Mouse (Mus musculus) lung, postnatal 36 days (tissue): Measurements from ENCODE around the gene Ptprd.

Experiments used
- DNase-seq: peaks from one replicate; pipeline ENCODE4 v3.0.0; 2022; ENCODE audit warnings: mixed read lengths

Gene Ptprd

GRCm38 (mm10) chr4:76368291-76368690 is 1843.5 kb downstream of the Ptprd start:
- DNase-seq: no peak

- no peak for DNase-seq
Observed at GRCm38 (mm10) chr4:76367285-76367684, 1844.5 kb downstream of the Ptprd start.

- peak; percentile 4 for DNase-seq
Observed at GRCm38 (mm10) chr4:76365871-76366270, 1845.9 kb downstream of the Ptprd start.

DNA sequence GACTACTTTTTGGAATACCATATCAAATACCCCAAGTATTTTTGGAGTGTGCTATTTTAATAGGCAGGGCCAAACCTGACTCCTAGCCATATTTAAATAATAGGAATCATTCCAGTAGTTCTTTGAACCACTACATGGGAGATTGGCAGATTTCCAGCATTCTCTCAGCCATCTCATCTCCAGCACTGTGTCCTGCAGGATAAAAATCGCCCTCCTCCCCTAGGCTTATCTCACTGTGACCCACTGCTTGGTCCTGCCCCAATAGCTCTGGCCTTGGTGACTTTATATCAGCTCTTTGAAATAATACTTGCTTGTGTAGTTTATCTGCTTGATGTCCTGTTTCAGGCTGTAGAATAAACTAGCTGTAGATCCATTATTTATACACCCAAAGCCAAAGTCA is 1850.2 kb downstream of the Ptprd start:
- peak; percentile 22 for DNase-seq

- no peak for DNase-seq
Observed at GRCm38 (mm10) chr4:76354167-76354566, 1857.6 kb downstream of the Ptprd start.

DNA sequence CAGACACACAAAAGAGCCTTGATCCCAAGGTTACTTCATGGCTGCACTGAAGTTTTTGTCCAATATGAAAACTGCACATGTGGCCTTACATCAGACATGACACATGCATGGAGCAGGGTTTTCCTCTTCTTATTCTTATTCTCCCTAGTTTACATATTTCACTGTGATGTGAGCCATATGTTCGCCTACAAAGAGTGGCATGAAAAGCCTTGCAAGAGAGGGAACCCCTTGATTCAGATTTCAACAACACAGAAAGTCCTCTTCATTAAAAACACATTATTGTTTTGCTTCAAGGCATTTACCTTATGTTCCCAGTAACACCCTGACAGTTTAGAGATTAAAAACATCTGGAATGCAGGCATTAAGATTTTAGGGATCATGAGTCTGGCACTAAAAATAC is 1859.3 kb downstream of the Ptprd start:
- no peak for DNase-seq

DNA sequence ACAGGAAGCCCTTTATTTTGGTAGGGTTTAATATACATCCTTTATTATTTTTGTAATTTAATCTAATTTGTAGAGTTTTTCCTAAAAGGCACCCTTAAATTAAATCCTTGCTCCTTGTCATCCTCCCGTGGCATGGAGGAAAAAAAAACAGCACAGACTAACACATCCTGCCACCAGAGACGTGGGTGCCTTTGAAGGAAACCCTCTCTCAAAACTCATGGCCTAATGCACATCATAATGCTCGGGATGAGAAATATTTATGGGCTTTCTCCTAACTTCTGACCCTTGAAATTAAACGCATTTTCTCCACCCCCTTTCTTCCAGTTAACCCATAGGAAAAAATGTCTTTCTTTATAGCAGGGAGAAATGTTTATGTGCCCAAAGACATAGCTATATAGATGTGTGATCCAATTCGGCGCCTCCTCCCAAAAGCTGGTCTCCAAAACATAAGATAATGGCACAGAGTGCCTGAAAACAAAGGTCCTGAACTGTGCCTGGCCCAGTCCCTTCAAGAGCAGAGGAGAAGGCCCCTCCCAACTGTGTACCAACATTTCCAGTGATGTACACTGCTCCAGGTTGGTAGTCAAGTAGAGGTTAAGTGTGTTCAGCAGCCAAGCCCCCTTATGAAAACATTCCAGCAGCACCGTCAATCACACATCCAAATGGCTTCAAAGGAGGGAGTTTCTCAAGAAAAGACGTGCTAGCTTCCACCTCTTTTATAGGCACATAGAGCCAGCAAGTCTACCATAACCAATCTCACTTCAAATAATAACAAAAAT is 1860.4 kb downstream of the Ptprd start:
- DNase-seq: no peak

GRCm38 (mm10) chr4:76350241-76350962 is 1861.4 kb downstream of the Ptprd start:
- DNase-seq: no peak

DNA sequence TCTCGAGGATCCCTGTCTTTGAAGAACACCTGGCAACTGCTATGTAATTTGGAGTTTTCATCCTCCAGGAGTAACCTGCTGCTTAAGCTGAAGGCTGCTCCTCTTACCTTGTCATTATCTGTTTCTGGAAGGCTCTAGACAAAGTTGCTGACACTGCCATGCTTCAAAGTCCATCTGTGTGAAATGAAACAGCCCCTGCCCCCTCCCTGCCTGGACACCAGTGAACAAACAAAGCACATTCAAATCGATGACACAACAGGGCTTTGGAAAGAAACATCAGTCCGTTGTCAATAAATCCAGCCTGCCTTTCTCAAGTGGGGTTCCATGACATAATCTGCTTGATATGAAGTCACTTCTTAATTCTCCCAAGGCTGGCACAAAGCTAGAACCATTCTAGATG is 1867.7 kb downstream of the Ptprd start:
- DNase-seq: no peak

DNA sequence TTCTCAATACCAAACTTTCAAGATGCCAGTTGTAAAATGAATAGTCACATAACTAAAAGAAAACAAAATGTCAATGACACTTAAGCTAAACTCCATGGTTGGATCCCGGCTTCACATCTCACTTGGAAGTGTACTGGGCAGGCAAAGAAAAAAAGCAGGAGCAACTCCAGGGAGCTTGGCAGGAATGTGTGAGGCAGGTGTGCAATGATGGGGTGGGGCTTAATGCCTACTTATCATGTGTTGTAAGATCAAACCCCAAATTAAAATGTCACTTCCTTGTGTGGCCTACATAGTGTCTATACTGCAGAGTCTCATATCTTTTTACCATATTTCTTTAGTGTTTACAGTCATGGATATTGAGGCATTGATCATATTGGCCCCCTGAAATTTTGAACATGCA is 1873.8 kb downstream of the Ptprd start:
- DNase-seq: no peak

DNA sequence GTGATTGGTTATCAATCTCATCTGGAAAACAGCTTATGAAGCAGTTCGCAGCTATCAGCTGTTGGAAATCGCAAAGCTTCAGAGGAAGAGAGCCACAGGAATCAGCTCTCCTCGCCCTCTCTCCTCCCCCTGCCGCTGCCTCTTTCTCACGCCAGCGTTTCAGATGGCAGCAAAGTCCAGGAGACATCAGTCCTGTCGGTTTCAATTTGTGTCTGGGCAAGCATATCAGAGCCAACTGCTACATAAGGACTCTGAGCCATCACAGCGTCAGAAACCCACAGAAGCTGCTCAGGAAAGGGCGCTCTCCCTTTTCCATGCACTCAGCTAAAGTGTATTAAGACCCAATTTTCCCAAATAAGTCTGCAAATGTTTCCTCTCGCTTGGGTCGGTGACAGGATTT is 1884.4 kb downstream of the Ptprd start:
- DNase-seq: peak; percentile 15

DNA sequence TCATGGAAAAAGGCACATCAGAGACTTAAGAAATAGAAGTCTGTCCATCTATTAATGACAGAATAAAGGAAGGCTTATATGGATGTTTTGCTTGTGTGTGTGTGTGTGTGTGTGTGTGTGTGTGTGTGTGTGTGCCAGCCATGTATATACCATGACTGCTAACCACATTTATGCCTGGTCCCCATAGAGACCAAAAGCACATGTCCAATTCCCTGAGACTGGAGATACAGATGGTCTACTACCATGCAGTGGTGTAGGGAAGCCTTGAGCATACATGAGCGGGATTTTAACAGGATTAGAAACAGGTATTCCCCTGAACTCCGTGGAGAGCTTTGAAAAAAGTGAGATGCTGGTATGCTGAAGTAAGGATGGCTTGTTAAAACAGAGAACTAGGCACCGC is 1886.1 kb downstream of the Ptprd start:
- no peak for DNase-seq

DNA sequence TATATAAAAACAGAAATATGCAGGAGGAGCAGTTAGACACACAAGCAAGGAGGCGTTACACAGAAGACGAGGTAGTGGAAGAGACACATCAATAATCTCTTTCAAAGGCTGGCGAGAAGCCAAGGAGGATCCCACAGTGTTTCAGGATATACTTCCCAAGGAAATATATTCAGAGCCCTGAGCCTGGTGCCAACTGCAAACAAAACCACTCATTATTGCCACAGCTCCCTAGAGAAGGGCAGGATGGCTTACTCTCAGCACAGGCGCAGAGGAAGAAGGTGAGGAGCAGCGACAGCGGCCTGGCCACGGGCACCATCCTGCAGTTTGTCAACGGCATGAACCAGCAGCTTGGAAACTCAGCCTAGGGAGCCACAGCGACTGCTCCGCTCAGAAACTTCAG is 1886.8 kb downstream of the Ptprd start:
- peak; percentile 30 for DNase-seq

DNA sequence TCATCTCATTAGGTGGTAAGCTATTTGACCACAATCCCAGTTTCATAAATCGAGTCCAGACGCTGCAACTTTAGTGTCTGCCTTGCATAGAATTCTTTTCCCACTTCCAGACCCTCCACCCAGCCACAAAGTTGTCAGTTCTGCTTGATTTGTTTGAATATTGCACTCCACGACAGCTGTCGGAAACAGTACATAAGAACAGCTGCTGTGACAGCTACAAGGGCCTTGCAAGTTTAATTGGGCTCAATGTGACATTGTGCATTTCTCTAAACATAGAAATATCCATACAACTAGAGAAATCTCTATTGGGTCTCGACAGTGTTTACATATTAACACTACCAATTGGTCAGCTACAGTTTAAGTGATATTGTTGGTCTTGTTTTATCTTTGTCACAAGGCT is 1887.3 kb downstream of the Ptprd start:
- DNase-seq: no peak

DNA sequence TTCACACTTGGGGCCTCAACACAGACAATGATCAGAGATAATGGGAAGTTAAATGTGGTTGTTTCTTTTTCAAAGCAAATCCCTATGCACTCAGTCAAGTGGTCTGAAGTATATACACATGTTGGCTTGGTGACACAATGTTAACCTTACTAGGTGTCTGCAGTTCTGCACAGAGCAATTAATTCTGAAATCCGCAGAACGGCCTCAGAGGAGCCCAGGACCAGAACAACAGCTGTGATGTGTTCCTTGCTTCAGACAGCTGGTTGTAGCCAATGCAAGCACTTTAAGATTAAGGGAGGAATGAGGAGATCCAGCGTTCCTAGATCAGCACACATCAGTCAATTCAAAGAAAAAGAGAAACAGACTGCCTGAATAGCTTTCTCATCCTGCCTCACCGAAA is 1891.9 kb downstream of the Ptprd start:
- no peak for DNase-seq

GRCm38 (mm10) chr4:76315977-76316376 is 1895.8 kb downstream of the Ptprd start:
- DNase-seq: no peak

DNA sequence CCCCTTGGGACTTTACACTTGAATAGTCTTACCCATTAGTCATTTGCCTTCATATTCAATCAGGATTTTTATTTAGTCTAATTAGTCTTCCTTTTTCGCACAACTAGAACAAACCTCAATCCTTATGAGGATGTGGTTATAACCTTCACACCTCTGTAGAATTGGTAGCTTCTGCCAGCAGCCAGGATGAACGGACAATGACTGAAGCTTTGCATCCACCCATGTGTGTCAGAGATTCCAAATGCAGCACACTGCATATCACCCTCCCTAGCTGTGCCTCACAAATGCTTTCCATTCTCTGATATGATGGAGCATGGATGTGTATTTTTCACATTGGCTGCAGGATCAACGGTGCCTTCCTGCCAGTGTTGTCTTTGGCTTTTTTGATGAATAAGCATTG is 1898.0 kb downstream of the Ptprd start:
- no peak for DNase-seq

DNA sequence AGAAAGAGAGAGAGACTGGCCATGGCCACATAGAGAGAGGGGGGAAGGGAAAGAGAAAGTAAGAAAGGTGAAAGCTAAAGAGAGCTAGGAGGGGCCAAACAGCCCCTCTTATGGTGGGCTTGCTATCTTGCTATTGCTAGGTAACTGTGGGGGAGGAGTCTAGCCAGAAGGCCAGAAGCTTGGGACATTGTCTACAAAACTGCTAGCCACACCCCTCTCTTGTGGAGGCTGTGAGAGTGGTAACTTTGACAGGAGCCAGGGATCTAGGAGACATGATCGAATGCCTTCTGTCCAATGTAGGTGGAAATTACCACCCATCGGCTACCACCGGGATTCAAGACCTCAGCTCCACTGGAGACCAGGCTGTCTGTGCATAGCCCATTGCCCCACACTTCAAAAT is 1899.2 kb downstream of the Ptprd start:
- no peak for DNase-seq

GRCm38 (mm10) chr4:76305987-76306386 is 1905.8 kb downstream of the Ptprd start:
- DNase-seq: no peak

DNA sequence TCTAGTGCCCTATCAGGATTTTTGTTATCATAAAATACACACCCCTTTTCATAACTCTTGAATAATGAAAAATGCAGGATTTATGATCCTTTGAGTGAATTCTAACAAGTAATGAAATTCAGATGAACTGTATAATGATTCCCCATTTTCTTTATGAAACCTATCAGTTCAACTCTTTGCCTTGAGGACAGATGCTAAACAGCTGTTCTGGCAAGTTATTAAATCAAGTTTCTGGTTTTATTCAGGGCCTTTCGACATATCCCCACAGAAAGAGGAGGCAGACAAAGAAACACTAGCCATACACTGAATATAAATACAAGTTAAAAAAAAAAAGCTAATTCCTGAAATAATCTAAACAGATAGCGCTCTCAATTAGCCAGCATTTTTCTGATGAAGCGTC is 1914.4 kb downstream of the Ptprd start:
- DNase-seq: no peak

DNA sequence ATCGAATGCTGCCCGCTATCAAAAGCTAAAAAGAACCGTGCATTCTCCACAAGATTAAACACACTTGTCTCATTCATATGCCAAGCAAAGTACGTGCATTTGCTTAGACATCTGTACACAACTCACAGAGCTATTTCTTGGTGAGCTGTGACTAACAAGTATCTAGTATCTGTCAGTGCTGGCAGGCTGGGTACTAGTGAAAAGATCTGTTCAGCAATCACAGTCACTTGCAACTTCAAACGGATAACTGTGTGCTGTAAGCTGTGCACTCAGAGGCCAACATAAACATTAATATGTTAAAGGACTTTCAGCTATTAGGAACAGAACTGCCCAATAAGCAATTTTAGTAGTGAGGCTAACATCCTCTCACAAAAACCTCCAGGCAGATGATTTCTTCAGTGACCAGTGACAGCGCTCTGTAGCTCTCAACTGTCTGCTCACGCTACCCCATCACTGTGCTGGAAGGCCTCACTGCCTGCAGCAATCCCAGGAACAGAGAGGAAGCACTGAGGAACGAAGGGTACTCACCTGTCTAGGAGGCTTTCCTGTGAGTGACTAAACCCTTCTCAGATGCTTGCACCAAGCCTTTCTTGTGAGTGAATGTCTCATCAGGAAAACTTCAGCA is 1918.9 kb downstream of the Ptprd start:
- no peak for DNase-seq

DNA sequence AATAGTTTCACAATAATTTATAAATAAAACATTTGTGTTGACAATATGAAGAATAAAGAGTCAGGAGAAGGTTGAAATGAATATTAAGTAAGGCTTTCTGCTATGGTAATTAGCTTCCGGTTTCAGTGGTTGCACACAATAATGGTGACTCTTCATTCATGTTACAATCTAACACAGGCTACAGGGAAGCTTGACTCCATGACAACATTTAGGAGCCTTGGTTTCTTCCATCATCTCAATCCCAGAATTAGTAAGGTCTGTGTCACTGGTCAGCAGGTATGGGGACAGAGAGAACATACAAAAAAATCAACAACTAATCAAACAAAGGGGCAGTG is 1921.3 kb downstream of the Ptprd start:
- no peak for DNase-seq

- no peak for DNase-seq
Observed at GRCm38 (mm10) chr4:76289612-76290483, 1921.9 kb downstream of the Ptprd start.
